Mouse (Mus musculus) embryonic fibroblast, embryonic 13.5 days (primary cell): ENCODE data around the gene Zfp865.

Experiments used
- CTCF ChIP-seq: IDR thresholded peaks from 2 replicates; pipeline ENCODE4 v1.5.1; 2011; ENCODE audit warnings: mild to moderate bottlenecking, control low read depth, low read length, moderate library complexity, borderline replicate concordance; ENCODE audit not compliant: insufficient read depth
- POLR2A ChIP-seq: IDR thresholded peaks from 2 replicates; pipeline ENCODE4 v1.6.1; 2011; ENCODE audit warnings: low read depth, mild to moderate bottlenecking, control low read depth, low read length, moderate library complexity

DNA sequence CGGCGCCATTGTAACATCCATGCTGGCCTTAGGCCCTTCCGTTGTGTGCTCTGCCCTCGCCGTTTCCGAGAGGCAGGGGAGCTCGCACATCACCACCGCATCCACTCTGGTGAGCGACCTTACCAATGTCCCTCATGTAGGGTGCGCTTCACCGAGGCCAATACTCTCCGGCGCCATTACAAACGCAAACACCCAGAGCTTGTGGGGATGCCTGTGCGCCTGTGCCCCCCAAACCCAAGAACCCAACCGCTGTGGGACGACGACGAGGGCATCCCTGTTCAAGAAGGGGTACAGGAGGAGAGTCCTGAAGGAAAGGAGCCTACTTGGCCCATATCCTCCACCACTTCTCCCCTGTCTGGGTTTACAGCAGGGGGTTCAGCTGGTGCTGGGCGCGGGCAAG lies 2.2 kb upstream of the Zfp865 start:
- TF ChIP-seq CTCF: no peak
- no peak for TF ChIP-seq POLR2A
